Mouse (Mus musculus) forebrain, embryonic 13.5 days (tissue): ENCODE measurements around the gene Wdr82. TPM values are rescaled to one million over a fixed set of nuclear protein-coding genes. Genes with fewer than 3 reads are reported as not detected.

Experiments used
- ATAC-seq: fragments of 200-750 bp; cut with Nextera tagmentation; 2 replicates; pipeline ENCODE4 v1.8.0; 2017
- H3K27ac ChIP-seq: fragments of 300-500 bp; sonication (generic); 2 replicates; pipeline ENCODE4 v1.5.1; 2015; ENCODE audit warnings: inconsistent platforms, mild to moderate bottlenecking, moderate library complexity
- H3K27me3 ChIP-seq: fragments of 300-500 bp; sonication (generic); 2 replicates; pipeline ENCODE4 v1.6.1; 2015; ENCODE audit warnings: mild to moderate bottlenecking, inconsistent platforms
- H3K36me3 ChIP-seq: fragments of 300-500 bp; sonication (generic); 2 replicates; pipeline ENCODE4 v1.6.1; 2015; ENCODE audit warnings: mild to moderate bottlenecking, inconsistent platforms; ENCODE audit not compliant: poor library complexity, severe bottlenecking
- H3K4me1 ChIP-seq: fragments of 300-500 bp; sonication (generic); 2 replicates; pipeline ENCODE4 v1.6.1; 2015; ENCODE audit warnings: inconsistent platforms
- H3K4me2 ChIP-seq: fragments of 300-500 bp; sonication (generic); 2 replicates; pipeline ENCODE4 v1.6.1; 2015; ENCODE audit warnings: inconsistent platforms, mild to moderate bottlenecking, moderate library complexity
- H3K4me3 ChIP-seq: fragments of 300-500 bp; sonication (generic); 2 replicates; pipeline ENCODE4 v1.5.1; 2015; ENCODE audit warnings: mild to moderate bottlenecking, inconsistent platforms
- H3K9ac ChIP-seq: fragments of 300-500 bp; sonication (generic); 2 replicates; pipeline ENCODE4 v1.6.1; 2015; ENCODE audit warnings: mild to moderate bottlenecking, inconsistent platforms
- H3K9me3 ChIP-seq: fragments of 300-500 bp; sonication (generic); replicated peaks from 2 replicates; pipeline ENCODE4 v1.6.1; 2016; ENCODE audit warnings: inconsistent platforms
- WGBS: fragments of 180-500 bp; shearing (Covaris S2); methylation state at CpG from one replicate; pipeline ENCODE4 v1.1.7; 2015; 5-methylcytosine and 5-hydroxymethylcytosine counted together
- polyA plus RNA-seq: library from polyadenylated mRNA; unstranded; fragments of >200 nt; fragmentation: Nextera tagmentation; extraction: Ambion mirVana; gene quantifications from 2 replicates; pipeline ENCODE4 v1.2.1, GENCODE M21; 2015

The Wdr82 gene
- polyA plus RNA-seq, 1 experiment from 2014 or later, result 33.8 TPM

DNA sequence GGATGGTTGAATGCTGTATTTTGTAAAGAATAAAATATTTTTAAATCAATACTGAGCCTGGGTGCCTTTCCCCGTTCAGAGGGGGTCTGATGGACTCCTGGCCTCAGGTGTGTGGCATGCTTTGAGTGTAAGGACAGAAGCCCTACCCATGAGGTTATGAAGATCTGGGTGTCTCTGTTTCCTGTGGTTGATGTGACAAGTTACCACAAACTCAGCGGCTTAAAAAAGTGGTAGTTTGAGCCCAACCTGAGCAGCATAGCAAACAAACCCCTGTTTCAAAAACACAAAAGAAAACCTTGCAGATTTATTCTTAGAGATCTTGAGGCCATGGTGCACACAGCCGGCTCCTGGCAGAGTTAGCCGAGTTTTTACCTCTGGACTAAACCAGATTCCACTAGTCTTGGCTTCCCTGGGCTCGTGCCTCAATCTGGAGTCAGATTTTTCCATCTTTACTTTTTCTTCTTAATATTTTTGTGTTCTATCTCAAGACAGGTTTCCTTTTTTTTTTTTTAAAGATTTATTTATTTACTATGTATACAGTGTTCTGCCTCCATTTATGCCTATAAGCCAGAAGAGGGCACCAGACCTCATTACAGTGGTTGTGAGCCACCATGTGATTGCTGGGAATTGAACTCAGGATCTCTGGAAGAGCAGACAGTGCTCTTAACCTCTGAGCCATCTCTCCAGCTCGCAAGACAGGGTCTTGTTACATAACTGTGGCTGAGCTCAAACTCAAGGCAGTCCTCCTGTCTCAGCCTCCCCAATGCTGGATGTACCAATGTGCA lies 44.8 kb downstream of the Wdr82 start:
- H3K9ac ChIP-seq, result no peak overlapping the region
- H3K4me1 ChIP-seq, result peaks cover 18% of the 10 kb centered on the region
- H3K4me3 ChIP-seq, result no peak overlapping the region
- ATAC-seq, result no peak
- H3K9me3 ChIP-seq, result no peaks in the 10 kb centered on the region
- peaks cover 39% of the 10 kb centered on the region for H3K36me3 ChIP-seq
- H3K4me2 ChIP-seq, result no peak overlapping the region
- no peaks in the 10 kb centered on the region for H3K27me3 ChIP-seq
- no peak overlapping the region for H3K27ac ChIP-seq
- WGBS, result 86% methylated on average over 6 of the region's 6 CpGs

DNA sequence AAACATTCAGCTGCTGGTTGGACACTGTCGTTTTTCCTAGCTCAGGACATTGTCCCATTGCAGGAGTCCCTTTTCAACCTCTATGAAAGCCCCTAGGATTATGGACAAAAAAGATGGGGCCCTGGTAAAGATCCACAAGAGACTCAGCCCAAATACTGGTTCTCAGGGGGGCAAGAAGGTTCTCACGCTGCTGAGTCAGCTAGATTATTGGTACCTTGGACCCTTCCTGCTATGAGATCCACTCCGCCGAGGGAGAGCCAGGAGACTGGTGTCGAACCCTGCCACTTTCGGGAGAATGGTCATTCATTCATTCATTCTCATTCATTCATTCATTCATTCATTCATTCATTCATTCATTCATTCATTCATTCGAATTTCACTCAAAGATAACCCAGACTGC lies 46.2 kb downstream of the Wdr82 start:
- Histone ChIP-seq H3K4me3 (no peak overlapping the region), H3K27ac (no peak overlapping the region), H3K27me3 (no peaks in the 10 kb centered on the region), H3K4me2 (no peak overlapping the region), H3K36me3 (peaks cover 39% of the 10 kb centered on the region), H3K9ac (no peak overlapping the region), H3K9me3 (no peaks in the 10 kb centered on the region), H3K4me1 (peaks cover 6% of the 10 kb centered on the region)
- no peak for ATAC-seq
- WGBS, result 86% methylated on average over 7 of the region's 7 CpGs

DNA sequence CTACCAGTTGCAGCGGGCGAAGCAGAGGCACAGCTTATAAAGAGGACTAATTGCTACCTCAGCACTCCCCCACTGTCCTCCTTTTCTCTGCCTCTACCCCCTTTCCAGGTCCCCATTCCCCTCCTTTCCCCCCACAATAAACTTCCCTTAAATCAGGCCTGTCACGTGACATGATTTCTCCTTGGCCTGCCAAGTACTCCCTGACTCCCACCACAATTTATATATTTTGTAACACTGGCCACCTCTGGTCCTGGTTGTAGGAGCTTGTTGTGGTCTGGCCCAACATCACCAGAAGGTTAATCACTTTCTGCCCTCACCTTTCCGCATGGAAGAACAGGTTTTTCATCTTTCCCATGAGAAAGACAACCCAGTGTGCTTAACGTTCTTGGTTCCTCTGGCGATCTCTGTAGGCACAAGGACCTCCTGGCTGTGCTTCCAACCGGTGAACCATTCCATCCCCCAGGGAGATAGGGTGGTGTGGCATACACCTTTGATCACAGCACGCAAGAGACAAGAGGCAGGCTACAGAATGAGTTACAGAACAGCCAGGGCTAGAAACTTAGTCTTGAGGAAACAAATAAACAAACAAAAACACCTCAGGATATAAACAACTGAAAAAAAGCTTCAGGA lies 50.3 kb downstream of the Wdr82 start:
- no peak overlapping the region for H3K27ac ChIP-seq
- no peak overlapping the region for H3K4me2 ChIP-seq
- peaks cover 4% of the 10 kb centered on the region for H3K4me1 ChIP-seq
- H3K36me3 ChIP-seq, result 0 out of 2 replicates have a peak, but pooled peaks cover 6% of the 10 kb centered on the region
- no peak overlapping the region for H3K9ac ChIP-seq
- H3K4me3 ChIP-seq, result no peak overlapping the region
- H3K27me3 ChIP-seq, result peaks cover 10% of the 10 kb centered on the region
- no peaks in the 10 kb centered on the region for H3K9me3 ChIP-seq
- 74% methylated on average over 8 of the region's 8 CpGs for WGBS
- ATAC-seq, result no peak

DNA sequence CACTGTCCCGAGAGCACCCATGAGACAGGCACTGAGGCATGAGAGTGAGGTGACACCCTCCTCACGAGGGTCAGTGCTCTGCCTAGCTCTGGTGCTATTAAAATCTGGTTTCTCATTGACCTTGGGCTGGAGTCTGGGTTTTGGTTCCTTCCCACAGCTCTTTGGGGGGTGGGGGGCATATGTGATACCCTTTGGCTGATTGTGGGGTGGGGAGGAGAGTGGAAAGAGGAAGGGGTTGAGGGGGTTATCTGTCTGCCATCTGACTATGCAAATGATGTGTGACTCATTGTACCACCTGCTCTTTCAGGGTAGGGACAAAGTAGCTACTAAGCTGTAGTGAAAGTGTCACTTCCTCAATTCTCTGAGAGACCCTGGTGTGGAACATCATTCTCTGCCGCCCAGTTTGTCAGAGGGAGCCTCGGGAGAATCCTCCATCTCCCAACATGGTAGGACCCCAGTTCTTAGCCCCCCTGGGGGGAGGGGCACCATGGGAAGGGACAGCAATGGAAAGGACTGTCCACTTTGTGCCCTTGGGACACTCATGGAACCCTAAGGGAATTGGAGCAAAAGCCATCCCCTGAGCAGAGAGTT lies 51.6 kb downstream of the Wdr82 start, which contains the start of gene Tlr9:
TSS of gene Tlr9 (plus strand) at position 338 of the 591 bp plus-strand sequence.
- WGBS, result 80% methylated on average over 4 of the region's 4 CpGs

DNA sequence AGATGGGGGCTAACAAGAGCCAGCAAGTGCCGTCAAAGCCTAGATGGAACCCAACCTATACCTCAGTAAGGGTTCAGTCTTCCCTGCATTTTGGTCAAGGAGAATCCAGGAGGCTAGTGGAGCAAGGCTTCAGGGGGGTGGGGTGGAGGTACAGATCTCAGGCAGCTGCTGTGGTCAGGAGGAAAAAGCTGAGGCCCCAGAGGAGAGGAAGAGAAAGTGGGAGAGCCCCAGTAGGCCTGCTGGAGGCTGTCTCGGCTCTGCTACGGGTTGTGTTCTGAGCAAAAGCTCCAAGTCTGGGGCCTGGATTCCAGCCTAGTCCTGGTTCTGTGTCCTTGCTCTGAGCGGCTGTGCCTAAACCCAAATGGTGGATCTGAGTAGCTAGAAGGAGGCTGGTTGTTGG lies 52.3 kb downstream of the Wdr82 start:
- peaks cover 9% of the 10 kb centered on the region for H3K4me1 ChIP-seq
- no peak overlapping the region for H3K4me2 ChIP-seq

More for the DNA sequence above, 51.6 kb downstream of the Wdr82 start, which contains the start of gene Tlr9:
- peaks cover 16% of the 10 kb centered on the region for H3K27me3 ChIP-seq
- H3K9ac ChIP-seq, result no peak within 1 kb of the TSS
- H3K9me3 ChIP-seq, result no peaks in the 10 kb centered on the region
- no peaks in the 10 kb centered on the region for H3K36me3 ChIP-seq
- ATAC-seq, result no peak
- peaks cover 9% of the 10 kb centered on the region for H3K4me1 ChIP-seq
- no peak within 1 kb of the TSS for H3K27ac ChIP-seq
- H3K4me2 ChIP-seq, result no peak within 1 kb of the TSS
- H3K4me3 ChIP-seq, result no peak within 1 kb of the TSS

DNA sequence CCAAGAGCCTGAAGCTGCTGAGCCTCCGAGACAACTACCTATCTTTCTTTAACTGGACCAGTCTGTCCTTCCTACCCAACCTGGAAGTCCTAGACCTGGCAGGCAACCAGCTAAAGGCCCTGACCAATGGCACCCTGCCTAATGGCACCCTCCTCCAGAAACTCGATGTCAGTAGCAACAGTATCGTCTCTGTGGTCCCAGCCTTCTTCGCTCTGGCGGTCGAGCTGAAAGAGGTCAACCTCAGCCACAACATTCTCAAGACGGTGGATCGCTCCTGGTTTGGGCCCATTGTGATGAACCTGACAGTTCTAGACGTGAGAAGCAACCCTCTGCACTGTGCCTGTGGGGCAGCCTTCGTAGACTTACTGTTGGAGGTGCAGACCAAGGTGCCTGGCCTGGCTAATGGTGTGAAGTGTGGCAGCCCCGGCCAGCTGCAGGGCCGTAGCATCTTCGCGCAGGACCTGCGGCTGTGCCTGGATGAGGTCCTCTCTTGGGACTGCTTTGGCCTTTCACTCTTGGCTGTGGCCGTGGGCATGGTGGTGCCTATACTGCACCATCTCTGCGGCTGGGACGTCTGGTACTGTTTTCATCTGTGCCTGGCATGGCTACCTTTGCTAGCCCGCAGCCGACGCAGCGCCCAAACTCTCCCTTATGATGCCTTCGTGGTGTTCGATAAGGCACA lies 54.9 kb downstream of the Wdr82 start:
- peak; percentile 6; the same call in 1 of the 2 replicates for ATAC-seq

More for the DNA sequence above, 52.3 kb downstream of the Wdr82 start:
- no peak overlapping the region for H3K27ac ChIP-seq
- peaks cover 16% of the 10 kb centered on the region for H3K27me3 ChIP-seq
- H3K9me3 ChIP-seq, result no peaks in the 10 kb centered on the region
- ATAC-seq, result no peak
- H3K9ac ChIP-seq, result no peak overlapping the region
- 94% methylated on average over 4 of the region's 4 CpGs for WGBS
- H3K4me3 ChIP-seq, result no peak overlapping the region
- H3K36me3 ChIP-seq, result no peaks in the 10 kb centered on the region

DNA sequence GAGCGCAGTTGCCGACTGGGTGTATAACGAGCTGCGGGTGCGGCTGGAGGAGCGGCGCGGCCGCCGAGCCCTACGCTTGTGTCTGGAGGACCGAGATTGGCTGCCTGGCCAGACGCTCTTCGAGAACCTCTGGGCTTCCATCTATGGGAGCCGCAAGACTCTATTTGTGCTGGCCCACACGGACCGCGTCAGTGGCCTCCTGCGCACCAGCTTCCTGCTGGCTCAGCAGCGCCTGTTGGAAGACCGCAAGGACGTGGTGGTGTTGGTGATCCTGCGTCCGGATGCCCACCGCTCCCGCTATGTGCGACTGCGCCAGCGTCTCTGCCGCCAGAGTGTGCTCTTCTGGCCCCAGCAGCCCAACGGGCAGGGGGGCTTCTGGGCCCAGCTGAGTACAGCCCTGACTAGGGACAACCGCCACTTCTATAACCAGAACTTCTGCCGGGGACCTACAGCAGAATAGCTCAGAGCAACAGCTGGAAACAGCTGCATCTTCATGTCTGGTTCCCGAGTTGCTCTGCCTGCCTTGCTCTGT lies 55.5 kb downstream of the Wdr82 start:
- H3K36me3 ChIP-seq, result no peaks in the 10 kb centered on the region
- 5% methylated on average over 34 of the region's 34 CpGs for WGBS
- H3K27ac ChIP-seq, result no peak overlapping the region
- H3K4me3 ChIP-seq, result peak overlapping the region; percentile 38
- H3K4me2 ChIP-seq, result peak overlapping the region; percentile 77
- peak overlapping the region; percentile 57 for H3K9ac ChIP-seq
- peaks cover 16% of the 10 kb centered on the region for H3K27me3 ChIP-seq
- peak; percentile 78 for ATAC-seq
- peaks cover 9% of the 10 kb centered on the region for H3K4me1 ChIP-seq
- no peaks in the 10 kb centered on the region for H3K9me3 ChIP-seq

More for the DNA sequence above, 54.9 kb downstream of the Wdr82 start:
- peak overlapping the region; percentile 38 for H3K4me3 ChIP-seq
- H3K27me3 ChIP-seq, result peaks cover 16% of the 10 kb centered on the region
- no peaks in the 10 kb centered on the region for H3K9me3 ChIP-seq
- peak overlapping the region; percentile 77 for H3K4me2 ChIP-seq
- no peaks in the 10 kb centered on the region for H3K36me3 ChIP-seq
- no peak overlapping the region for H3K27ac ChIP-seq
- H3K9ac ChIP-seq, result peak overlapping the region; percentile 57
- peaks cover 9% of the 10 kb centered on the region for H3K4me1 ChIP-seq
- WGBS, result 58% methylated on average over 24 of the region's 24 CpGs

DNA sequence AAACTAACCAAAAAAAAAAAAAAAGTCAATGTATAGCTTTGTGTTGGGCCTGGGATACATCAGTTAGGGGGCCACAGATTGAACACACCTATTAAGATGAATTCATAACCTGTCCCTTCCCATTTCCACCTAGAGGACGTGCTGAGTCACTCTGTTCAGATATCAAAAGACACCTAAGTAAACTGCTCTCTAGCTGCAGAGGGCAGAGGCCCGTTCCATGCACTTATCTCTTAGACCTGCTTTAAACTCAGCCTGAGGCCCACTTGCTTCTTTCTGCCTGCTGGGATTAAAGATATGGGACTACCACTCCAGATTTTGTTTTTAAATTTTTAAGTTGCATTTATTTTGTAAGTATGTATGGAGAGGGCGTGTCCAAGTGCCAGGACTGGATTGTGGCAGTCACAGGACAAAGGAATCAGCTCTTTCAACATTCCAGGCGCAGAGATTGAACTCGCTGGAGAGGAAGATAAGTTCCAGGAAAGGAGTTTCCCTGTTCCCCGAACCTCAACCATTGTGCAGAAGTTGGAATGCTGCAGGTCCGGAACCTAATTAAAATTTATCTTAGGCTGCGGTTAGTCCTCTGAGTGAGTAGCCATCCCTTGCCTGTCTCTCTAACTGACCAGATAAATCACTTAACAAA lies 57.2 kb downstream of the Wdr82 start:
- Histone ChIP-seq H3K4me2 (no peak overlapping the region), H3K9me3 (no peaks in the 10 kb centered on the region), H3K27ac (no peak overlapping the region), H3K4me1 (peaks cover 9% of the 10 kb centered on the region), H3K4me3 (no peak overlapping the region), H3K9ac (no peak overlapping the region), H3K27me3 (peaks cover 16% of the 10 kb centered on the region), H3K36me3 (peaks cover 7% of the 10 kb centered on the region)
- no peak for ATAC-seq
- 64% methylated on average over 8 of the region's 8 CpGs for WGBS

DNA sequence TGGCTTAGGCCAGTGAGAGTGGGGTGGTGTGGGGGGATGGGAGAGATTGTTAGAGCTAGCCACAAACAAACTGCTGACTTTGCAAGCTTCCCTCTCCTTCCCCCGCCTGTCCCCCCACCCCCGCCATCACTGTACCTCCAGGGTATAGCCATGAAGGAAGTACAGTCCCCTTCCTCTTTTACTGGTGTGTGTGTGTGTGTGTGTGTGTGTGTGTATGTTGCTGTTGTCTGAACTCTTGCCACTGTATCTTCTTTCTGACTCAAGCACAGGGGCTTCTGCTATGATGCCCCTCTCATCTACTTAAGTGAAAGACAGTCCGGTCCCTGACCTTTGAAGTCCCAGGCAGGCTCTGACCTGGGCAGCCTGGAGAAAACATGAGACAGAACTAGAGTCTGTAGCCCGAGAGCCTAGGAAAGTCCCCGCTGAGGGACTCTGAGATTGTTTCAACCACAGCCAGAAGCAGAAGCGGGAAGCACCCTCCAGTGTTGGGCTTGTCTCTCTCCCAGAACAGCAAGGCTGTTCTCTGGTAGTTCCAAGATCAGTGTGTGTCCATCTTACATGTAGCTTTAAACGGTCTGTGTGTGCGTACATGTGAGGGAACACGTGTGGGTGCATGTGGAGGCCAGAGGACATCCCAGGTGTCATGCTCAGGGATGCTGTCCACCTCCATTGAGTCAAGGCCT lies 59.5 kb downstream of the Wdr82 start:
- Histone ChIP-seq H3K27me3 (peaks cover 13% of the 10 kb centered on the region), H3K4me1 (peaks cover 9% of the 10 kb centered on the region), H3K27ac (no peak overlapping the region), H3K9ac (no peak overlapping the region), H3K4me3 (no peak overlapping the region), H3K36me3 (peaks cover 30% of the 10 kb centered on the region), H3K4me2 (no peak overlapping the region), H3K9me3 (no peaks in the 10 kb centered on the region)
- WGBS, result 87% methylated on average over 9 of the region's 9 CpGs
- ATAC-seq, result no peak

DNA sequence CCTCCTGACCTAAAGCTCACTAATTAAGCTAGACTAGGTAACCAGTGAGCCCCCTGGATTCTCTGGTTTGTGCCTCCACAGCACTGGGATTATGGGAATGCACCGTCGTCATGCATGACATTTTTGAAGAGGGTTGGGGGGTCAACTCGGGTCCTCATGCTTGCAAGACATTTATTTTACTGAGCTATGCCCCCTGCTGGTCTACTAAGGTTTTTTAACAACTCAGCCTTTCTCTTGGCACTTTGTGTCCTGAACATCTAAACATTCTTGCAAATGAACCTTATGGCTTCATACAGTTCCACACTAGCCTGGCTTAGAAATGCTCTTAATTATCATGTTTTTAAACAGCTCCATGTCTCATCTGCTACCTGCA lies 60.0 kb downstream of the Wdr82 start:
- peaks cover 7% of the 10 kb centered on the region for H3K4me1 ChIP-seq

DNA sequence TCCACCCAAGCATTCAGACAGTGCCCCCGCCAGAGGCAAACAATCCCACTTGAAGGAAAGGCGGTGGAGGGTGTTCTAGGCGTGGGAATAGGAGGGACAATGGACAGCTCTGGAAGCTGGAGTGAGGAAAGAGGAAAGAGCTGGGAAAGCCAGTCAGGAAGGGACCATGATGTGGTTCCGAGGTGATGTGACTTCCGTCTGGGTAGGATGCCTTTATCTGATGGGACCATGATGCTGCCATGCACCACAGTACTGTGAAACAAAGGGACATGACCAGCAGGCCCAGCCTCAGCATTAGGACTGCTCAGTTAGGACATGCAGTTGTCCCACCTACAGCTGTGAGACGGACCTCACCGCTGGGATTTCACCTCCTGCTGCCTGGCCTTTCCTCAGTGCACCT lies 60.5 kb downstream of the Wdr82 start:
- H3K4me3 ChIP-seq, result no peak overlapping the region
- peaks cover 40% of the 10 kb centered on the region for H3K36me3 ChIP-seq
- H3K9ac ChIP-seq, result no peak overlapping the region
- H3K27ac ChIP-seq, result no peak overlapping the region
- ATAC-seq, result no peak
- H3K4me1 ChIP-seq, result peaks cover 4% of the 10 kb centered on the region
- 81% methylated on average over 7 of the region's 7 CpGs for WGBS
- H3K9me3 ChIP-seq, result no peaks in the 10 kb centered on the region
- H3K4me2 ChIP-seq, result no peak overlapping the region
- H3K27me3 ChIP-seq, result 0 out of 2 replicates have a peak, but pooled peaks cover 3% of the 10 kb centered on the region

More for the DNA sequence above, 60.0 kb downstream of the Wdr82 start:
- no peak overlapping the region for H3K9ac ChIP-seq
- peaks cover 35% of the 10 kb centered on the region for H3K36me3 ChIP-seq
- H3K9me3 ChIP-seq, result no peaks in the 10 kb centered on the region
- 58% methylated on average over 3 of the region's 3 CpGs for WGBS
- ATAC-seq, result no peak
- no peak overlapping the region for H3K4me3 ChIP-seq
- no peak overlapping the region for H3K27ac ChIP-seq
- H3K27me3 ChIP-seq, result peaks cover 8% of the 10 kb centered on the region
- H3K4me2 ChIP-seq, result no peak overlapping the region
